Mouse (Mus musculus): ENCODE measurements at regions not wholly inside any gene's neighbourhood (a gene's known extent, or its start where the extent isn't known, plus 50 kb on each side); places are given as distances from the start of the nearest gene placed in this dataset.
"Not testable (repeated sequence)": the region's sequence is repeated elsewhere in the genome, so short reads cannot be mapped to it uniquely, and the experiment has no call there.

DNA sequence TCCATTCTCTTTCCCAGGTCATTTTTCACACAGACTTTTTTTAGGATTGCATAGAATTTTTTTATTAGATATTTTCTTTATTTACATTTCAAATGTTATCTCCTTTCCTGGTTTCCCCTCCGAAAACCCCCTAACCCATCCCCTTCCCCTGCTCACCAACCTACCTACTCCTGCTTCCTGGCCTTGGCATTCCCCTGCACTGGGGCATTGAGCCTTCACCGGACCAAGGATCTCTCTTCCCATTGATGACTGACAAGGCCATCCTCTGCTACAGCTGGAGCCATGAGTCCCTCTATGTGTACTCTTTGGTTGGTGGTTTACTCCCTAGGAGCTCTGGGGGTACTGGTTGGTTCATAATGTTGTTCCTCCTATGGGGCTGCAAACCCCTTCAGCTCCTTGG, 111.4 kb downstream of the Emx2 start:
- not testable (repeated sequence) for TF ChIP-seq POLR2A (IDR thresholded peaks at IDR 0.05; ENCODE audit: low read depth, low read length); CTCF (IDR thresholded peaks at IDR 0.05; ENCODE audit: borderline replicate concordance, insufficient read depth, low read length)

All from embryonic fibroblast, embryonic 13.5 days (primary cell).